Mouse (Mus musculus) cerebellum, postnatal 4 days (tissue): Measurements from ENCODE around the gene Ccdc114.
"Not testable (repeated sequence)": the region's sequence is repeated elsewhere in the genome, so short reads cannot be mapped to it uniquely, and the experiment has no call there.

ENCODE experiments used
- DNase-seq, 2 experiments: peaks; one replicate each; pipeline ENCODE4 v3.0.0; 2022; ENCODE audit warnings: low spot score in 2 of 2, mixed read lengths in 1 of 2

The Ccdc114 gene

GRCm38 (mm10) chr7:45923762-45924428, at the start of gene Ccdc114:
Gene Ccdc114 (plus strand): TSS chr7:45924072.
- DNase-seq, result peak in 1 of 2 experiments; percentile 50

DNA sequence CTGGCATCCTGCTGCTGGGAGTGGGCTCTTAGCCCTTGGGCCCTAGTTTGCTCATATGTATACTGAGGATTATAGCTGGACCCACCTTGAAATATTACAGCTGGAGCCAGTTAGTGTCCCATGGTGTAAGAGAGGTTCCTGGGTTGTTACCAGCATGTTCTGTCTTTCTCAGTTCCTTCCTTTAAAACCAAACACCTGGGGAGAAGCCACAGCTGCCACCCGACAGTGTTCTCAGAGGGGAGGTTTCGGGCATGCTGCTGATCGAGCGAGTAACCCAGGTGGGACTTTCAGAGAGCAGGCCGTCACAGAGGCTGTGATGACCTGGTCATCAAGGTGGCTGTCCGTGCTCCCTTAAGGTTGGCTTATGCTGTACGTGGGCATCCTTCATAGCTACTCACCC, 47.0 kb upstream of the Ccdc114 start:
- no peak for DNase-seq

DNA sequence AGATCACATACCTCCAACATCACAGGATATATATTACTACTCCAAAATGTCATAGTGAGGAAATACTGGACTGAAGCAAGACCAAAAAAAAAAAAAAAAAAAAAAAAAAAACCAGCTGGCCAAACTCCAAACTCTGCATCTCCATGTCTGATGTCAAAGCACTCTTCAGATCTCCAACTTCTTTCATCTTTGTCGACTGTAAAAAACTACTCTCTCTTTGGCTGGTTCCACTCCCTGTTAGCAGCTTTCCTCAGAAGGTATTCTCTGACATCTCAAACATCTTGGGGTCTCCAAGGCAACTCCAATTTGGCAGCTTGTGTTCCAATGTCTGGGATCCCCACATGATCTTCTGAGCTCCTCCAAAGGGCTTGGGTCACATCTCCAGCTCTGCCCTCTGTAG, 45.6 kb upstream of the Ccdc114 start, which contains the start of gene Grin2d:
TSS of gene Grin2d (minus strand) at position 101 of the 400 bp plus-strand sequence.
- not testable (repeated sequence) for DNase-seq

DNA sequence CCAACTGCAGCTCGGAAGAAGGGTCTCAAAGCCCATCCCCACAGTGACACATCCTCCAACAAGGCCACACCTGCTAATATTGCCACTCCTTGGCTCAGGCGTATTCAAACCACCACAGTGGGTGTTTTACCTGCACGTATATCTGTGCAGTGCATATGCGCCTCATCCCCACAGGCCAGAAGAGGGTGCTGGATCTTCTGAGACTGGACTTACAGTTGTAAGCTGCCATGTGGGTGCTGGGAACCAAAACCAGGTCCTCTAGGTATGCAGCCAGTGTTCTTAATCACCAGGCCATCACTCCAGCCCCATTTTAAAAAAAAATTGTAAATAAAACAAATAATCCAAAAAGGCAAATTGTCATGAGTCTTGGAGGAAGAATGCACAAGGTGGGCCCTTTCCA, 43.3 kb upstream of the Ccdc114 start:
- DNase-seq, result no peak

GRCm38 (mm10) chr7:45881011-45881410, 42.9 kb upstream of the Ccdc114 start:
- no peak for DNase-seq

DNA sequence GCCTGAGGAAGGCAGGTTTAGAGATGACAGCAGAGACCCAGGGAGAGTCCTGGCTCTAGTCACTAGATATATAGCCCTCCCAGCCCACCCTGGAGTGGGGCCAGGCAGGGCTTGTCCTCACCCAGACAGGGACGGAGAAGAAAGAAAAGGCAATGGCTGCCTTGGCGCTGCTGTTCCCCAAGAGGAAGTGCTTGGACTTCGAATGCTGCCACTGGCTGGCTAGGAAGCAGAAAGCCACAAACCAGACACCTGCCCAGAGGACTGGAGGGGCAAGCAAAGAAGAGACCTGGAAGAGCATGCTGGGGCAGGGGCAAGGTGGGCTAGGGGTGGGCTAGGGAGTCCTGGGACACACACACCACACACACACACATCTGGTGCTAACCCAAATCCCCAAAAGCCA, 36.6 kb upstream of the Ccdc114 start:
- DNase-seq, result no peak

DNA sequence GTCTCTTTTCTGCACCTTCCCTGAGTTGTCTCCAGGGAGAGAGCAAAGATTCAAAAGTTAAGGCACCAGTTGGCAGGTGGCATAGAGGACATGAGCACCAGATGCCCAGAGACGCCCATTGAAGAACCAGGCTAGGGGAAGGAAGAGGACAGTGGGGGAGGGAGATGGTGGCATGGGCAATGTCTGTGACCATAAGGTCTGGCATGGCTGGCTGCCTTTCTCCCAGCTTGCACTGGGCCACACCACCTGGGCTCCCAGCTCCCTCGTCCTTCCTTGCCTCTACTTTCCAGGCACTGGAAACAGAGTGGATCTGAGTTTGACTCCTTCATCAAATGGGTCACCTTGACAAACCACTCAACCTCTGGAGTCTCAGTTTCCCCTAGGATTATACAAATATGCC, 31.2 kb upstream of the Ccdc114 start:
- no peak for DNase-seq

- DNase-seq, result no peak
These were observed 27.8 kb upstream of the Ccdc114 start for GRCm38 (mm10) chr7:45895931-45896516.

GRCm38 (mm10) chr7:45896517-45897257, 27.2 kb upstream of the Ccdc114 start, which contains the start of the genes Syngr4 and Tmem143:
Gene Syngr4 (minus strand): TSS chr7:45896714.
Gene Tmem143 (plus strand): TSS chr7:45896941.
- peak; percentile 95 to 96 for DNase-seq

DNA sequence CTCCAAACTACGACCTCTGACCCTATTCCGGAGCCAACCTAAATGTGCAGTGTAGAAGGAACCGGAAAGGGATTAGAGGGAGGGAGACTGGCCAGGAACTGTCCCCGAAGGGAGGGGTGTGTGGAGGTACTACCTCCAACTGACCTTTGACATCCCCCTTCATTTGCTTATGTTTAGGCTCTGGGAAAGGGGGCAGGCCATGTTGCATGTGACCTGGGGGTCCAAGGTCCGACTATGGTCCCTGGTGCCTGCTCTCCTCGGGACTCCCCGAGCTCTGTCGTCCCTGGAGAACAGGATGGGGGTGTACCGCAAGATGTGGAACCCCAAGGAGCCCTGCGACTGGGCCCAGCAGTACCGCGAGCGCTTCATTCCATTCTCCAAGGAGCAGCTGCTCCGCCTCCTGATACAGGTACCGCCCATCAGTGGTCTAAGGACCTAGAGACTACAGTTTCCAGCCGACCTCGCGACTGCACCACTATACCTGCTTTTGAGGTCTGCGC, 26.6 kb upstream of the Ccdc114 start:
- no peak for DNase-seq

- DNase-seq, result not testable (repeated sequence)
These were observed 25.7 kb upstream of the Ccdc114 start for GRCm38 (mm10) chr7:45898125-45898524.

DNA sequence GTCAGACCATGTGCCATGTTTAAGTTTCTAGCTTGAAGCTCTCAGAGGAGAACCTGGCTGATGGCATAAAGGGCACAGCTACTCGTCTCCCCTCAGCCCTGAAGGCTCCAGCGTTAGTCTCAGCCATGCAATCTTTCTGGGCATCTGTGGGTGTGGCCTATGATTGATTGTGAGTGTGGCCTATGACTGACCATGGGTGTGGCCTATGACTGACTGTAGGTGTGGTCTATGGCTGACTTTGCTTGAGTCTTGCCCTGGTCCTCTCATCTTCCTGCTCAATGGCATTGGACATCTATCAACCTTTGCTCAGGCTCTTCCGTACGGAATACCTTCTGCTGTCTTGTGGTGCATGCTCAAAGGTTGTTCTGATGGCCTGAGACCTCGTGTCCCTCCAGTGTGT, 22.3 kb upstream of the Ccdc114 start:
- DNase-seq, result no peak

DNA sequence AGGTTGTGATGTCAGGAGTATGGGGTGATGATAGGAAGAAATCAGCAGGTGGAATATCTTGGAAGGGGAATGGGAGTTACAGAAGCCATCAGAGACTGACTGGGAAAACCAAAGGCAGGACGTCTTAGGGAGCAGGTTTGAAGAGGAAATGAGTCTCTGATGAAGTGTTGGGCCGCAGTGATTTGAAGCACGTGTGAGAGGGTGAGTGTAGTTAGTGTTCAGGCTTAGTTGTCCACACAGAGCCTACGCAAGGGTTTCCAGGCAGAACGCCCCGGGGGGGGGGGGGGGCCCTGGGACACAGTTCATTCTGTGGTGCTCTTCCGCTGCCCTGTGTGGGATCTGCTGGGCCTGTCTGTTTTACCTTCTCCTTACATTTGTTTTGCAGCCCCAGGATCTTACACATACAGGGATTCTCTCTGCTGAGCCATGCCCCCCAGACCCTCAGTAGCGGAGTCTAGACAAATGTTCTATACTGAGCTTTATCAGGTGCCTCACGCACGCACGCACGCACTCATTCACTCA, 21.3 kb upstream of the Ccdc114 start:
- DNase-seq, result no peak

DNA sequence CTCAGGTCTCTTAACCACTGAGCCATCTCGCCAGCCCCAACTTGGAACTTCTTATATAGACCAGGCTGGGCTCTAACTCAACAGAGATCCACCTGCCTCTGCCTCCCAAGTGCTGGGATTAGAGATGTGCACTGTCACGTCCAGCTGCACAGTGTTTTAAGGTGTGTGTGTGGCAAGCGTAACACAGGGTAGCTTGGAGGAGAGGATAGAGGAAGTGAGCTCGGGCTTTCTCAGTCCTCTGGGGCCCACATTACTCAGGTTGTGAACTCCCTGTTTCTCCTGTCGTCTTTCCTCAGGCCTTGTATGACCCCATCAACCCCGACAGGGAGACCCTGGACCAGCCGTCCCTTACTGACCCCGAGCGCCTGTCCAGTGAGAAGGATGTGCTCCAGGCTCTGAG, 17.2 kb upstream of the Ccdc114 start:
- DNase-seq, result no peak

GRCm38 (mm10) chr7:45908384-45908783, 15.5 kb upstream of the Ccdc114 start:
- no peak for DNase-seq

DNA sequence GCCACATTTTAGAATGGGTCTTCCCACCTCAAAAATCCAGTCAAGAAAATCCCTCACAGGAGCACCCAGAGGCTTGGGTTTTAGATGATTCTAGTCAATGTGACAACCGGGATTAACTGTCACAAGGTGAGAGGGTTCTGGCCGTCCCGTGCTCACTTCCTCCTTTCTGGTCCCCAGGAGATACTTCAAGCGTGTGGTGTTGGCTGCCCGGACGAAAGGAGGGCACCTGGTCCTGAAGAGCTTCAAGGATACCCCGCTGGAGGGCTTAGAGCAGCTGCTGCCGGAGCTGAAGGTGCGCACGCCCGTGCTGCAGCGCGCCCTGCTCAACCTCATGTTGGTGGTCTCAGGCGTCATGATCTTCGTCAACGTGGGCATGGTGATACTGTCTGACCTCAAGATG, 14.7 kb upstream of the Ccdc114 start:
- no peak for DNase-seq

GRCm38 (mm10) chr7:45914067-45914466, 9.8 kb upstream of the Ccdc114 start:
- DNase-seq, result no peak

GRCm38 (mm10) chr7:45915011-45915410, 8.9 kb upstream of the Ccdc114 start:
- DNase-seq, result no peak

DNA sequence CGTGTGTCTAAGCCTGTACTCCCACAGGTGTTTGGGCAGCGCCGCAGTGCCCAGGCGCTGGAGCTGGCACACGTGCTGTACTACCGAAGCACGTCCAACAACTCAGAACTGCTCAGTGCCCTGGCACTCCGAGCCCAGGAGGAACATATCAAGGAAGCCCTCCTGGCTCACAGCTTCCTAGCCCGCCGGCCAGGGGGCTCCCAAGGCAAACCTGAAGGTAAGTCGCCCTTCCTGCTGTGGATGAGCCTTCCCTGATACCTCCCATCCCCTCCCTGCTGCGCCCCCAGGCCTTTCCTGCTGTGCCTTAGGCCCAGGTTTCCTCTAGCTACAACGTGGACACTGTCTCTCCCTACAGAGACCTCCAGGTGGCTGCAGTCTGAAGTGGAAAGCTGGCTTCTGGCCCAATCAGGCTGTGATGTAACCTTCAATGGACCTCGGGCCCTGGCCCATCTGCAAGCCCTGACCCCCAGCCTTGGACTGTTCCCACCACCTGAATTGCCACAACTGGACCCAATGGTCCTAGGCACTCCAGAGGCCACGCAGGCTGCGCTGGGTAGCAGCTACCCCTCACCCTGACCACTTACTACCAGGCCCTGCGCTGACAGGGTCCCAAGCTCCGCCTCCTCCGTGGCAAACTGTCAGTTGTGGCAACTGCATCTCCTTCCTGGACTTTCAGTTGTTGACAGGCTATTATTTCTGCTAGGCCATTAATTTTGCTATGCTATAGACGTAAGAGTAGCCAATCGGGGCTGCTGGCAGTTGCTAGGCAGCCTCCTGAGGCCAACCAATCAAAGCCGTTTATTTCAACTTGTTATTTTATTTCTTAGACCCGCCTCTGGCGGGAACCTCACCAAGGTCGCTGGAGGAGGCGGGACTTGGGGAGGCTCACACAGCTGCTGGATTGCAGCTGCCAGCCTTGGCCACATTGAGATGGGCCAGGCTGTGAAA, 7.5 kb upstream of the Ccdc114 start:
- peak in 1 of 2 experiments; percentile 54 for DNase-seq

DNA sequence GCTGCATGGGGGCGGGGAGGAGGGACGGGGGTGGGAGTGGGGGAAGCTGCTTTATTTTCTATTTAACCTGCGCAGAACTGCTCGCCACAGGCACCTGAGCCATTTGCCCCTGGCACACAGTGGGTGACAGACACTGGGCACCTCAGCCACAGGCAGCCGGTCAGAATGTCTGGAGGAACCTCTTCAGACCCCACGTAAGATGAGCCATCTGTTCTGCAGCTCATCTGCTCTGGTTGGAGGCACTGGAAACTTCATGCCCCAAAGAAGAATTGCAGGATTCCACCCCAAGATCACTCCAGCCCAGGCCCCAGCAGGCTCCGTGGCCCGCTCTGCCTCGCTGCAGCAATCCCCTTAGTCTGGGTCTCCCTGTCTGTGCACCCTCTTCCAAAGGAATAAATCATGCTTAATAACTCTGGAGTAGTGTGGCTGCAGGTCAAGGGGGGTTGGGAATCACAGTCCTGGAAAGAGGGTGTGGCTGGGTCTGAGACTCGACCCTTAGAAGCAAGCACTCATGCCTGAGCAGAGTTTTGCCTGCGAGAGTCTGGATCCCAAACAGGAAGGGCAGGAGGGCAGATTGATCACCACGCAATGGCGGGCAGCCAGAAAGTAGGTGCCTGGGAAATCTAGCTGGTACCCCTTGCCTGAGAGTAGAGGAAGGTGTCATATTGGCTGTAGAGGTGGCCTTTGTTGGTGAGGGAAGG, 6.7 kb upstream of the Ccdc114 start:
- no peak for DNase-seq

- DNase-seq, result no peak
These were observed 5.9 kb upstream of the Ccdc114 start for GRCm38 (mm10) chr7:45917926-45918325.
